Mouse (Mus musculus): ENCODE results near the gene Tpsb2. TPM values are rescaled to one million over a fixed set of nuclear protein-coding genes. Genes with fewer than 3 reads are reported as not detected.

Gene Tpsb2
- 0.21 and 0.22 TPM in 2 replicates for polyA plus RNA-seq (2012)

GRCm38 (mm10) chr17:25366005-25366404 is at the start of gene Tpsb2:
Tpsb2 (plus strand) TSS chr17:25366305.
- no peaks in the 10 kb centered on the region for H3K9me3 ChIP-seq (ENCODE audit: control insufficient read depth, low read length)
- no peaks in the 10 kb centered on the region for H3K36me3 ChIP-seq (ENCODE audit: control insufficient read depth)
- TF ChIP-seq GATA1 (IDR thresholded peaks at IDR 0.05; ENCODE audit: low read length) (no peak), TAL1 (IDR thresholded peaks at IDR 0.05; ENCODE audit: low read length) (no peak)
- H3K4me3 ChIP-seq (replicated peaks): no peak within 1 kb of the TSS
- no peaks in the 10 kb centered on the region for H3K27me3 ChIP-seq (ENCODE audit: control insufficient read depth)
- no peaks in the 10 kb centered on the region for H3K4me1 ChIP-seq (ENCODE audit: control insufficient read depth)

DNA sequence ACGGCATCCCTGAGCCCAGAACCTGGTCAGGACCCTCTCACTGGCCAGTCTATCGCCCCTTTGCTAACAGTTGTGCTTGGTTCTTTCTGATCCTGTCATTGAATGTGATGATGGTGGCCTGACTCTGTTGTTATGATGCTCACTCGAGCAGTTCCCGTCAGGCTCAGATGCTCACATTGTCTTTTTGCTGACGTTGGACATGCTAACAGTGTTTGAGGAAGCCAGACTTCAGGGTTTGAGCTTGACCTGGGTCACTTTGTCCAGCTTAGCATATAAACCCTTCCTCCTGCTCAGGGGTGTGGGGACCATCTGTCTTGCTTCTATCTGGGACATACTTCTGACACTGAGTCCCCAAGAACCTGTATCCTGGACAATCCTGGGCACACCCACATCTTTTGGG is 47.8 kb upstream of the Tpsb2 start, which contains the start of gene Prss29:
Gene Prss29 (plus strand): TSS at position 301 of the 400 bp plus-strand sequence.
- no peaks in the 10 kb centered on the region for H3K4me1 ChIP-seq (ENCODE audit: control insufficient read depth)
- TF ChIP-seq TAL1 (IDR thresholded peaks at IDR 0.05; ENCODE audit: low read length) (no peak), GATA1 (IDR thresholded peaks at IDR 0.05; ENCODE audit: low read length) (no peak)
- no peaks in the 10 kb centered on the region for H3K9me3 ChIP-seq (ENCODE audit: control insufficient read depth, low read length)
- no peak within 1 kb of the TSS for H3K4me3 ChIP-seq (replicated peaks)
- H3K36me3 ChIP-seq (ENCODE audit: control insufficient read depth): no peaks in the 10 kb centered on the region
- H3K27me3 ChIP-seq (ENCODE audit: control insufficient read depth): no peaks in the 10 kb centered on the region

- H3K4me3 ChIP-seq (replicated peaks): no peak overlapping the region
- no peaks in the 10 kb centered on the region for H3K36me3 ChIP-seq (ENCODE audit: control insufficient read depth)
- no peaks in the 10 kb centered on the region for H3K9me3 ChIP-seq (ENCODE audit: control insufficient read depth, low read length)
- TF ChIP-seq TAL1 (IDR thresholded peaks at IDR 0.05; ENCODE audit: low read length) (no peak), GATA1 (IDR thresholded peaks at IDR 0.05; ENCODE audit: low read length) (no peak)
- H3K27me3 ChIP-seq (ENCODE audit: control insufficient read depth): no peaks in the 10 kb centered on the region
- no peaks in the 10 kb centered on the region for H3K4me1 ChIP-seq (ENCODE audit: control insufficient read depth)
These were observed 45.3 kb upstream of the Tpsb2 start for GRCm38 (mm10) chr17:25320819-25321218.

DNA sequence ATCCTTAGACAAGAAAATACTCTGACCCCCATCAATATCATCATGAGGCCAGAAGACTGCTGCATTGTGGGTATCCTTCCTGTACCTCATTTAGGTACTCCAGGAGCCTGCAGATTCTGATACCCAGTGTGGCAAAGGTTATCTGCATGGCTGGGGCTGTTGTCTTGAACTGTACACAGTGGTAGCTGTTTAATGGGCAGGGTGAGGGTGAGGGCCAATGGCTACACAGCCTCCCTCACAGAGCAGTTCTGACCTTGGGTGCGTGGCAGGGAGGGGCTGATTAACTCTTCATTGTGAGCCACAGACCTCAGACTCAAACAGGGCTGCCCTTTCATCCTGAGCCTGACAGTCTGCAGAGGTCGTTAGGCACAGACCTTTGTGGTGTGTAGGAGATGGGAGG is 43.2 kb upstream of the Tpsb2 start:
- Histone ChIP-seq H3K9me3 (ENCODE audit: control insufficient read depth, low read length) (no peaks in the 10 kb centered on the region), H3K4me1 (ENCODE audit: control insufficient read depth) (no peaks in the 10 kb centered on the region), H3K4me3 (replicated peaks) (no peak overlapping the region), H3K36me3 (ENCODE audit: control insufficient read depth) (no peaks in the 10 kb centered on the region), H3K27me3 (ENCODE audit: control insufficient read depth) (no peaks in the 10 kb centered on the region)
- TF ChIP-seq GATA1 (IDR thresholded peaks at IDR 0.05; ENCODE audit: low read length): no peak
- TF ChIP-seq TAL1 (IDR thresholded peaks at IDR 0.05; ENCODE audit: low read length): no peak

GRCm38 (mm10) chr17:25332321-25332720 is 33.8 kb upstream of the Tpsb2 start:
- Histone ChIP-seq H3K4me1 (ENCODE audit: control insufficient read depth) (no peaks in the 10 kb centered on the region), H3K9me3 (ENCODE audit: control insufficient read depth, low read length) (no peaks in the 10 kb centered on the region), H3K27me3 (ENCODE audit: control insufficient read depth) (no peaks in the 10 kb centered on the region), H3K4me3 (replicated peaks) (no peak overlapping the region), H3K36me3 (ENCODE audit: control insufficient read depth) (no peaks in the 10 kb centered on the region)
- no peak for TF ChIP-seq GATA1 (IDR thresholded peaks at IDR 0.05; ENCODE audit: low read length)
- TF ChIP-seq TAL1 (IDR thresholded peaks at IDR 0.05; ENCODE audit: low read length): no peak

- Histone ChIP-seq H3K36me3 (ENCODE audit: control insufficient read depth) (no peaks in the 10 kb centered on the region), H3K4me1 (ENCODE audit: control insufficient read depth) (no peaks in the 10 kb centered on the region), H3K4me3 (replicated peaks) (no peak overlapping the region), H3K9me3 (ENCODE audit: control insufficient read depth, low read length) (no peaks in the 10 kb centered on the region), H3K27me3 (ENCODE audit: control insufficient read depth) (no peaks in the 10 kb centered on the region)
- TF ChIP-seq GATA1 (IDR thresholded peaks at IDR 0.05; ENCODE audit: low read length) (no peak), TAL1 (IDR thresholded peaks at IDR 0.05; ENCODE audit: low read length) (no peak)
These were observed 32.2 kb upstream of the Tpsb2 start for GRCm38 (mm10) chr17:25333943-25334342.

DNA sequence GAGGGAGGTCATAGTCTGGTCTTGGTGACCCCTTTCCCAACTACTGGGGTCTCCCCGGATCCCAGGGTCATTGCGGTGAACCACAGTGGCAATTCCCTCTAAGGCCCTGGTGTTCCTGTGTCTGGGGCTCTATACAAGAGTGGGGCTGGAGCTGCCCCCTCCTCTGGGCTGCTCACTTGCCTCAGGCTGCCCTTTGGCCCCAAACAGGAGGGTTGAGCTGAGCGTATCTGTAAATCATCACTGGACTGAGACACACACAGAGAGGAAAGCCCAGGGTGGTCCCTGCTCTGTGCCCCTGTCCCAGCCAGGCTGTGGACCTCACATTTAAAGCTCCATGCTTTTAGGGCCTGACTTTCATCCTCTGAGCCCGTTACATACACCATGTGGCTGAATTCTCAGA is 27.9 kb upstream of the Tpsb2 start:
- H3K27me3 ChIP-seq (ENCODE audit: control insufficient read depth): no peaks in the 10 kb centered on the region
- H3K4me3 ChIP-seq (replicated peaks): no peak overlapping the region
- TF ChIP-seq GATA1 (IDR thresholded peaks at IDR 0.05; ENCODE audit: low read length): no peak
- no peak for TF ChIP-seq TAL1 (IDR thresholded peaks at IDR 0.05; ENCODE audit: low read length)
- no peaks in the 10 kb centered on the region for H3K4me1 ChIP-seq (ENCODE audit: control insufficient read depth)
- H3K9me3 ChIP-seq (ENCODE audit: control insufficient read depth, low read length): no peaks in the 10 kb centered on the region
- no peaks in the 10 kb centered on the region for H3K36me3 ChIP-seq (ENCODE audit: control insufficient read depth)

DNA sequence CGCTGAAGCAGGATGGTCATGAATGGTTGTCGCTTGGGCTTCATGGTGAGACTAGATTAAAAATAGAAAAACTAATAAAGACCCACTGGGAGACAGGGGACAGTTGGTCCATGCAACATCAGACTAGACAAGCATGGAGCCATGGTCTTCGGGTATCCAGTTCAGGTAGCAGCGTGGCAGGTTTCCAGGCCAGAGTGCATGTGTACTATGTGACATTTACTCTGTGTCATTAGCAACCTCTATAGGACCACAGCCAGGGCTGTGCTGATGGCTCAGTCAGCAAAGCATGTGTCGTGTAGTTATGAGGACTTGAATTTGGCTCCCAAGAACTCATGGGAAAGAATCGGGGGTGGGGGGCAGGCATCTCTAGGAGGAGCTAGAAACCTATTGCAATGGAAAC is 26.1 kb upstream of the Tpsb2 start:
- TF ChIP-seq TAL1 (IDR thresholded peaks at IDR 0.05; ENCODE audit: low read length) (no peak), GATA1 (IDR thresholded peaks at IDR 0.05; ENCODE audit: low read length) (no peak)
- no peaks in the 10 kb centered on the region for H3K4me1 ChIP-seq (ENCODE audit: control insufficient read depth)

GRCm38 (mm10) chr17:25341490-25341889 is 24.6 kb upstream of the Tpsb2 start:
- TF ChIP-seq GATA1 (IDR thresholded peaks at IDR 0.05; ENCODE audit: low read length) (no peak), TAL1 (IDR thresholded peaks at IDR 0.05; ENCODE audit: low read length) (no peak)
- no peaks in the 10 kb centered on the region for H3K27me3 ChIP-seq (ENCODE audit: control insufficient read depth)
- H3K9me3 ChIP-seq (ENCODE audit: control insufficient read depth, low read length): no peaks in the 10 kb centered on the region
- H3K4me1 ChIP-seq (ENCODE audit: control insufficient read depth): no peaks in the 10 kb centered on the region
- no peak overlapping the region for H3K4me3 ChIP-seq (replicated peaks)
- no peaks in the 10 kb centered on the region for H3K36me3 ChIP-seq (ENCODE audit: control insufficient read depth)

More for the DNA sequence above, 26.1 kb upstream of the Tpsb2 start:
- no peaks in the 10 kb centered on the region for H3K9me3 ChIP-seq (ENCODE audit: control insufficient read depth, low read length)
- H3K36me3 ChIP-seq (ENCODE audit: control insufficient read depth): no peaks in the 10 kb centered on the region
- H3K27me3 ChIP-seq (ENCODE audit: control insufficient read depth): no peaks in the 10 kb centered on the region
- no peak overlapping the region for H3K4me3 ChIP-seq (replicated peaks)

DNA sequence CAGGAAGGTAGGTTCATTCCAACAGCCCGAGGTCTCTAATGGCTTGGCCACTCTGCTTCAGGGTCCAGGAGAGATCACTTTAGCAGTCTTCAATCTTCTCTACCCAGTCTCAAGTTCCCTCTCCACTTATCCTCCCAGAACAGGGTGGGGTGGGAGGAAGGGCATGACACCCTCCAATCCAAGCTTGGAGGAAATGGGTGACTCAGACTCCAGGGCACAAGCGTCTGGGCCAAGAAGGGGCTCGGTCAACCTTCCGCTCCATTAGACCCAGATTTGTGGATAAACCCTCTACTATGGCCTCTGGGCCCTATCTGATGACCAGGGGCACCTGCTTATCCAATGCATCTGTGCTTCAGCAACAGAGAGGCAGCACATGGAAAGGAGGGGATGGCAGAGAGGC is 20.6 kb upstream of the Tpsb2 start, which contains the start of gene Tpsab1:
Gene Tpsab1 (minus strand): TSS at position 101 of the 400 bp plus-strand sequence.
- no peaks in the 10 kb centered on the region for H3K27me3 ChIP-seq (ENCODE audit: control insufficient read depth)
- H3K9me3 ChIP-seq (ENCODE audit: control insufficient read depth, low read length): no peaks in the 10 kb centered on the region
- H3K4me3 ChIP-seq (replicated peaks): no peak within 1 kb of the TSS
- H3K36me3 ChIP-seq (ENCODE audit: control insufficient read depth): no peaks in the 10 kb centered on the region
- TF ChIP-seq TAL1 (IDR thresholded peaks at IDR 0.05; ENCODE audit: low read length) (no peak), GATA1 (IDR thresholded peaks at IDR 0.05; ENCODE audit: low read length) (no peak)
- no peaks in the 10 kb centered on the region for H3K4me1 ChIP-seq (ENCODE audit: control insufficient read depth)

Data from erythroblast, embryonic 14.5 days (primary cell).